Mouse (Mus musculus) adrenal gland, postnatal 36 days (tissue): ENCODE data around the gene Ttc22. TPM values are rescaled to one million over a fixed set of nuclear protein-coding genes. Genes with fewer than 3 reads are reported as not detected.
A peak's percentile ranks its signal among the peaks of the same experiment; 100 is the strongest.

Experiments used
- DNase-seq, 2 experiments: peaks; one replicate each; pipeline ENCODE4 v3.0.0; 2021; ENCODE audit warnings: mixed read lengths in 1 of 2
- long read RNA-seq, 2 experiments: library from polyadenylated mRNA; stranded (forward); transcript quantifications; one replicate each; pipeline ENCODE4 v2.0.0; 2021; ENCODE audit warnings: borderline sequencing depth in 2 of 2
- total RNA-seq, 2 experiments: library from RNA; stranded (reverse); gene quantifications; 2 replicates each; pipeline ENCODE4 v1.2.3; 2021

Ttc22 gene
- not detected for total RNA-seq
- long read RNA-seq, experiment 1, partial matches to known transcripts, result 1 of 1 reads
- long read RNA-seq, experiment 1, other reads (novel, unspliced or antisense), result 0 of 1 reads
- long read RNA-seq, experiment 2, result 0 reads

GRCm38 (mm10) chr4:106622030-106622493 is at the start of gene Ttc22:
Gene Ttc22 (plus strand): TSS chr4:106622432.
- peak; percentile 32 to 59 for DNase-seq

GRCm38 (mm10) chr4:106575022-106575421 is 47.2 kb upstream of the Ttc22 start:
- DNase-seq, result no peak

DNA sequence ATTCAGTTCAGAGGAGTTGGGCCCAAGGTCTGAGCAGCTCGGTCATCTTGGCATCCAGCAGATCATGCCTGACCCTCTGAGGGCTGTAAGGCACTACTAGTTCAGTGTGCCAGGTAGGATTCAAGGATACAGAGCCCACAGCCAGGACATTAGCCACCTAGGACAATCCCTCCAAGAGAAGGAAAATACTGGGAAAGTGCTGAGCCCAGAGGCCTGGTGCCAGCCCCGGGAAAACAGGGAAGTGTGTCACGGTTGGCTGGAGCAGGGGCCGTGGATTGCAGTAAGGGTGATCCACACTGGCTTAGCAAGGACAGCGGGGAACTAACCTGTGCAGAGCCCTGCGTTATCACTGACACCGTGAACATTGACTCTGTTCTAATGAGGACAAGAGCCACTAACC is 44.7 kb upstream of the Ttc22 start:
- no peak for DNase-seq

GRCm38 (mm10) chr4:106581176-106581864 is 40.9 kb upstream of the Ttc22 start:
- no peak for DNase-seq

DNA sequence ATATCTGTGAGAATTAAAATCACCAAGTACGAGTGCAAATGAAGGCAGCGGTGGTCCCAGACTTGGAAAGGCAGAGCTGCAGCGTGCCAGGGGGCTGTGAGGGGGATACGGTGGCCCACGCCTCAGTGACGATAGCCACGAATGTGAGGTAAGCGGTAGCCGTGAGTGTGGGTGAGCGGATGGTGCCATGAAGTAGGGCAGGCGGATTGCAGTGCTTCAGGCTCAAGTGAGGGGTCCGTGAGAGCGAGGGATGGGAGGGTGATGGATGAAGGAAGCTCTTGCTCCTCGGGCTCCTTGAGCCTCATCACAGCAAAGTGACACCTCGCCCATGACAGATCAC is 40.4 kb upstream of the Ttc22 start:
- DNase-seq, result no peak

- no peak for DNase-seq
Observed at GRCm38 (mm10) chr4:106582428-106583153, 39.6 kb upstream of the Ttc22 start.

DNA sequence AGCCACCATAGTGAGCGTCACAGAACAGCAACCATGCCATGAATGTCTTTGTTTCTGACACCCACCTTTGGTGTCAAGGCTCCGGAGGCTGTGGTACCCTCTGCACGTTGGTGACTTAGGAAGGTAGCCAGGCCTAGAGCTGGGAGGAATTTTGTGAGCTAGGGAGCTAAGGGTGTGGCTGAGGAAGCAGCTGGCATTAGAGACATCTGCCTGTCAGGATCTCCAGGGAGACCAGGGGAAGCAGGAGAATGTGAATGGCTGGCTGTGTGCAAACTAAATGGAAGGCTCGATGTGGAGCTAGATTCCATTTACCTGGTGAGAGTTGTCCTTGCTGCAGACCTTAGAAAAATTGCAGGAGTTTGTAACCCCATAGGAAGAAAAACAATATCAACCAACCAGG is 37.6 kb upstream of the Ttc22 start:
- no peak for DNase-seq

- no peak for DNase-seq
Observed at GRCm38 (mm10) chr4:106587075-106587474, 35.2 kb upstream of the Ttc22 start.

- DNase-seq, result no peak
Observed at GRCm38 (mm10) chr4:106590142-106590541, 32.1 kb upstream of the Ttc22 start.

DNA sequence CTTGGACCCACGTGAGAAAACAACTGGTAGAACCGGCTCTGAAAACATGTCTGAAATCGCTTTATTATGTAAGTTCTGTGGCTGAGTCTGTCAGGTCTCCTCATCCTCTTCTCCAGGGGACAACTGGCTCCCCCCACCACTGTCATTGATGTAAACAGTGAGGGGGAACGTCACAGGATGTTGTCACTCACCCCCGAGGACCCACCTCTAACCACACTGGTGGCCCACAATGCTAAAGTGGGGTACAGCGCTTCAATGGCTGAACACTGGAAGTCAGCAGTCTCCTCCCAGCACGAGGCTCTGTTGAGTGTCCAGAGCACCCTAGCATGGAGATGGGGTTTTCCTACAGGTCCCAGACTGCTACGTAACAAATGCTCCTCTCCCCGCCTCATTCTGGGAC is 31.4 kb upstream of the Ttc22 start:
- DNase-seq, result no peak

DNA sequence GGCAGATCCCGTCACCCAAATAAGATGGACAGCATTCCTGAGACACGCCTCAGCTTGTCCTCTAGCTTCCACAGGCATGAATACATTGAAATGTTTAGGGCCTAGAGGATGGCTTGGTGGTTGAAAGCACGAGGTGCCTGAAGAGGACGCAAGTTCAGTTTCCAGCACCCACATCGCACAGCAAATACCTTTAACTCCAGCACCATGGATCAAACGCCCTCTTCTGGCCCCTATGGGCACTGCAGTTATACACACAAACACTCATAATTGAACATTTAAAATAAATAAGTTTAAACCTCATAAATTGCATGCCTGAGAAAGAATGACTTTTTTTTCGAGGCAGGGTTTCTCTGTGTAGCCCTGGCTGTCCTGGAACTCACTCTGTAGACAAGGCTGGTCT is 28.6 kb upstream of the Ttc22 start:
- no peak for DNase-seq

DNA sequence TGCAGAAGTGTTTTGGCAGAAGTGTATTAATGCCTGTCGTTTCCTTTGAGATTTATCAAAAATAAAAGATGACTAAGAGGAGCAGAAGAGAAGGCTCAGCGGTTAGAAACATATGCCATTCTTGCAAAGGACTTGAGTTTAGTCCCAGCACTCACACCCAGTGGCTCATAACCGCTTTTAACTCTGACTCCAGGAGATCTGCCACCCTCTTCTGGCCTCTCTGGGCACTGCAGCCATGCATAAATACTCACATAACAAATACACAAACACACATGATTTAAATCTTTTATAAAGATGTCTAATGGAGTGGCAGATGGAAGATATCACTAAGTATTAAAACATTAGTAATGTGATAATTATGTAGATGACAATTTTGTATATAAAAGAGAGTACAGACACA is 26.0 kb upstream of the Ttc22 start:
- no peak for DNase-seq

- DNase-seq, result no peak
Observed at GRCm38 (mm10) chr4:106597055-106597454, 25.2 kb upstream of the Ttc22 start.

DNA sequence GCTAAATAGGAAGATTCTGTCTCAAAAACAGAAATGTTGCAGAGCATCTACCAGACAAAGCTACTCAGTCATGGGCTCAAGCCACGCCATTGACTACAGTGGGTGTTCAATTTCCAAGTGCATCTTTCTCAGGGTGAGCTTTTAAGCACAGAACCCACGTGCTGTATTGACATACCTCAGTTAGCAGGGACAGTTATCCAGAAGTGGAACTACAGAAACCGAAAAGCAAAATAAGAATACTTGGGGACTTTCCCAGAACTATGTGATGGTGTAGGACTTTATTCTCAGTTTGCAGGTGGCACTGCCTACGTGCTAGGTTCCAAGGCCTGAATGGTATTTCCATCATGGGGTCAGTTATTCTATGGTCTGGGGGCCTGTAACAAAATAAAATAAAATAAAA is 24.5 kb upstream of the Ttc22 start:
- no peak for DNase-seq

DNA sequence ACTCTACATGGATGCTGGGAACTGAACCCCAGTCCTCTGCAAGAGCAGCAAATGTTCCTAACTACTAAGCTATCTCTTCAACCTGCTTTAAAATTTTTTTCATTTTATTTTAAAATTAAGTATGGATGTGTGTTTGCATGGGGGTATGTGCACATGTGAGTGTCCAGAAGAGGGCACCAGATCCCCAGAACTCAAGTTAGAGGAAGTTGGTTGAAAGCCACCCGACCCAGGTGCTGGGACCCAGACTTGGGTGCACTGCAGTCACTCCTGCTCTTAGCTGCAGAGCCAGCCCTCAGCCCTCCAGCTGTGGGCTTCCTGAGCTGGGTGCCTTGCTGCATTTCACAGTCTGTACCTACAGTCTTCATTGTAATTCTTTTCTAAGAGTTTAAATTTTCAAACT is 22.8 kb upstream of the Ttc22 start:
- no peak for DNase-seq

DNA sequence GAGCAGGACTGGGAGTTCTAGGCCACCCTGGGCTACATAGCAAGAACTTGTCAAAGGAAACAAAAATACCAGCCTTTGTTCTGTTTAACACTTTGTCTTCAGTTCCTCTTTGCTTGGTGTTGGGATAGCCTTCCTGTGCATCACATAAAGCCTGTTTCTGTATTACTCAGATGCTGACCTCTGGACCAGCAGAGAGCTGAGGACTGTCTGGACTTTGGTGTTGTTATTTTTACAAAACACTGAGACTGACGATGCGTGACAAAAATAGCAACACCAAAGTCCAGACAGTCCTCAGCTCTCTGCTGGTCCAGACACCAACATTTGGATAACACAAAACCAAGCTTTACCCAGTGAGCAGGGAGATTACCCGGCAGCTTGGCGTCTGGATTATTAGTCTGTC is 21.5 kb upstream of the Ttc22 start:
- no peak for DNase-seq

DNA sequence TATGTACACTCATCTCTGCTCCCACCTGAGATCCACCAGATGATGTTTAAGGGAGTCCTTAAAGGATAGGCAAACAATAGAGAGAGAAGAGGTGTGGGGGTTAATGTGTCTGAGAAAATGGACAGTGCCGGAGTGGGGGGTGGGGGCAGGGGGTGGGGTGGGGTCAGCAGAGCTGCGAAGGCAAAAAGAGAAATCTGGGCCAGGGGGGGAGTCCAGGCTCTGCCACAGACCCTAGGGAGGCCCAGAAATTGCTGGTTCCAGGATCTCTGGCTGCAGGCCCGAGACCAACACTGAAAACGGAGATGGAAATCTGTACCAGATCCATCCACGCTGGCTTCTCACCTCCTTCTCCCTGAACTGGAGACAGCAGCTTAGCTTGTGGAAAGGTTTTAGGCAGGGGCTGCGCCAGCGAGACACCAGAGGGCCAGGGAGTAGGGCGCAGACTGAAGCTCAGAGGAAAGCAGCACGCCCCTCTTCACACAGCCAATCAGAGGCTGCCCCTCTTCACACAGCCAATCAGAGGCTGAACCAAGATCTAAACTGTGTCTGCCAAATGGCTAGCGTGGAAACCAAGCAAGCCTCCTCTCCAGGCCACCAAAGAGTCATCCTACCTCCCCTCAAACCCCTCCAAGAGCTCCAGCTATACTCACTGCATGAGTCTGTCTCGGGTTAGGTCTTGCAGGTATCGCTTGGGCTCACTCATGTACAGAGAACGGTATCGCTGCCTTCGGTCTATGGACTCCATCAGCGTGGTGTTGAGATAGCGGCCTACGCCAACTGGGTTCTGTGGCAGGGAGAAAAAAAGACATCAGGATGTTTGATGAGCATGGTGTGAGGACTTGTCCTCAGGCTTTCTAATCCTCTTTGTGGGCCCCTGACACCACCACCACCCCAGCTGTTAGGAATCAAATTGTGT is 15.3 kb upstream of the Ttc22 start:
- DNase-seq, result no peak

DNA sequence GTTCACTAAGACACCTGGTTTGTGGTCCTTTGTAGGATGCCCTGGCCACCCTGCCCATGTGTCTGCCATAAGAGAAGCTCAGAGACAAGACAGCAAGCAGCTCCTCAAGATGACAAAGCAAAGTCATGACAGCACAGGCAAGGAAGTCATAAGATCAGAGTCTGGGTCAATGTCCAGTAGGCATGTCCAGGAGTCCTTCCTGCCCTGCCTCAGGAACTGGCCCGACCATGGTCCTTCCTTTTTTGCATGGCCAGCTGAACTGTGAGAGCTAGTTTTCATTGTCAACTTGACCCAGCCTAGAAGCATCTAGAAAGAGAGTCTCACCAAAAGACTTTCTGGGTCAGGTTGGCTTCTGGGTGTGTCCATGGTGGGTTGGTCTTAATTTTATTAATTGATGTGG is 14.3 kb upstream of the Ttc22 start:
- DNase-seq, result no peak

- no peak for DNase-seq
Observed at GRCm38 (mm10) chr4:106613105-106613504, 9.1 kb upstream of the Ttc22 start.

DNA sequence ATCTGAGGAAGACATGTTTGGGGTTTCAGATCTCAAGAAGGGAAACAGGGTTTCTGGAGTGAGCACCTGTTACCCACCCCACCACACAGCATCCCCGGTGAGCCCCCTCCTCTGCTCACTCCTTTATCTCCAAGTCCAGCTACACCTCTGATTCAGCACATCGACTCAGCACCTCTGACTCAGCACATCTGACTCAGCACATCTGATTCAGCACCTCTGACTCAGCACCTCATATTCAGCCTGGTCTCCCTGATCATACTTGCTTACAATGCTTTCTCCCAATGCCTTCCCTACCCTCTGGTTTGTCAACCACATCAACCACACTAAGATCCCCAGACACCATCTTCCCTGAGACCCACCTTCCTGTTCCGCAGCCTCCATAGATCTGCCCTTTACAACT is 8.7 kb upstream of the Ttc22 start:
- DNase-seq, result peak; percentile 66 to 69

DNA sequence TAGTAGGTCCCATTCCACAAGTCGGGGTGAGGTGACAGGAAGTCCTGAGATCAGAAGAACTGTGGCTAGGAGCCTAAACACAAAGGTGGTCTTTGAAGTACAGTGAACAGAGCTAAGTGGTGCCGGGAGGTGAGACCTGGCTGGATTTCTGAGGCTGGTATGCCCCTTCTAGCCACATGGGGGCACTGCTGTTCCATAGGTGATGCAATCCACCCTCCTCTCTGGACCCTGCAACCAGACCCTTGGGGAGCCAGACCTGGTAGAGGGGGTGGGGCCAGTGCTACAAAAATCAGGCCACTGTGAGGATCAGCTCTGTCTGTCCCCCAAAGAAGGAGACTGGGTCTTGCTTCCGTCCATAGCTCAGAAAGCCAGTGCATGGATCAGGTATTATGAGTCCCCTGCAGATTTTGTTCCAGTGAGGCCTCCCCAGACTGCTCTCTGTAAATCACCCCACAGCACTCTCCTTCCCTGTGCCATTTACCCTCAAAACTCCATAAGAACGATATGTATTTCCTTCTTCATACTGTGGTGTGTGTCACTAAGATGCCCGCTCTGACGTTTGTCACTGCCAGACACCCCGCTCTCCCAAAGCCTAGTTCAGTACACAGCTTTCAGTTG is 7.9 kb upstream of the Ttc22 start:
- DNase-seq, result peak; percentile 66 to 70

DNA sequence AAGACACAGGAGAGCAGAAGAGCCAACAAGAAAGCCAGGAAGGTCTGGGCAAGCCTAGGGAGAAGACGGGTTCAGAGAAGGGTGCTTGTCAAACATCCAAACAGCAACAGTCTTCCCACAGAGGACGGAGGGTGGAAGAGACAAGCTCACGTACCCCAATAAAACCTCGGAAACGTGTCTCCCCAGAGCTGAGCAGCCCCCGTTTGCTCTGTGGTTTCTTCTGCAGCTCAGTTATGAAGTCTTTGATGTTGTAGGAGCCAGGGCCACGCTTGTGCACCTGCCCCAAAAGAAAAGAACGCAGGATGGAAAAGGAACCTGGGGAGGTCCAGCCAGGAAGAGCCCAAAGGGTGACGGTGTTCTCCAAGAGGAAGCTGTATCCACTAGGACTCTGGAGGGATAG is 7.4 kb upstream of the Ttc22 start:
- DNase-seq, result no peak
